Mouse (Mus musculus) adrenal gland, postnatal 10 days (tissue): ENCODE data around the gene Gtf3a. TPM values are rescaled to one million over a fixed set of nuclear protein-coding genes. Genes with fewer than 3 reads are reported as not detected.
"Not testable (repeated sequence)": the region's sequence is repeated elsewhere in the genome, so short reads cannot be mapped to it uniquely, and the experiment has no call there.

Experiments used
- DNase-seq: peaks from one replicate; pipeline ENCODE4 v3.0.0; 2021; ENCODE audit warnings: mixed read lengths
- long read RNA-seq, 2 experiments: library from polyadenylated mRNA; stranded (forward); transcript quantifications; one replicate each; pipeline ENCODE4 v2.0.0; 2021
- total RNA-seq, 2 experiments: library from RNA; stranded (reverse); gene quantifications; 2 replicates each; pipeline ENCODE4 v1.2.3; 2021

Gene Gtf3a
- 10 to 100 TPM; 34.8 to 39.8 TPM for total RNA-seq
- long read RNA-seq, experiment 1, transcript Gtf3a-204 (9 exons, 1,298 nt): major isoform, 62 of 78 reads
- long read RNA-seq, experiment 1, transcript Gtf3a-201 (8 exons, 1,426 nt): minor isoform, 5 of 78 reads
- long read RNA-seq, experiment 1, partial matches to known transcripts: 3 of 78 reads
- long read RNA-seq, experiment 1, other reads (novel, unspliced or antisense): 8 of 78 reads
- long read RNA-seq, experiment 2, transcript Gtf3a-204 (9 exons, 1,298 nt): major isoform, 41 of 55 reads
- long read RNA-seq, experiment 2, partial matches to known transcripts: 6 of 55 reads
- long read RNA-seq, experiment 2, other reads (novel, unspliced or antisense): 4 of 55 reads

GRCm38 (mm10) chr5:146948508-146949088 lies at the start of gene Gtf3a:
Gene Gtf3a, plus strand, starts transcription at chr5:146948657.
- DNase-seq: peak; percentile 88

GRCm38 (mm10) chr5:146900331-146900730 lies 48.1 kb upstream of the Gtf3a start:
- DNase-seq: no peak

- DNase-seq: no peak
Observed at GRCm38 (mm10) chr5:146901501-146901900, 47.0 kb upstream of the Gtf3a start.

DNA sequence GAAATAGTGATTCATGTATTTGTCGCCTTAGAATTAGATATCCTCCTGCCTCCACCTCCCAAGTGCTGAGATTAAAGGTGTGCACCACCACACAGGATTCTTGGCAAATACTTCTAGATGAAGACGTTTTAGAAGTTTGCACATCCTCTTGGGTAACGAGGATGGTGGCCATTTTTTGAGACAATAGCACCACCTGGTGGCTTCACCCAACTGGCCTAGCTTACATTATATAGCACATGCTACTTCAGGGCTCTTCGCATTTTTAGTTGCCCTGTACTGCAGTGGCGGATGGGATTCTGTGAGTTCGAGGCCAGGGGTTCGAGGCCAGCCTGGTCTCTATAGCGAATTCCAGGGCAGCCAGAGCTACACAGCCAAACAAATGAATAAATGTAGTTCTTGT lies 44.1 kb upstream of the Gtf3a start:
- peak; percentile 86 for DNase-seq

DNA sequence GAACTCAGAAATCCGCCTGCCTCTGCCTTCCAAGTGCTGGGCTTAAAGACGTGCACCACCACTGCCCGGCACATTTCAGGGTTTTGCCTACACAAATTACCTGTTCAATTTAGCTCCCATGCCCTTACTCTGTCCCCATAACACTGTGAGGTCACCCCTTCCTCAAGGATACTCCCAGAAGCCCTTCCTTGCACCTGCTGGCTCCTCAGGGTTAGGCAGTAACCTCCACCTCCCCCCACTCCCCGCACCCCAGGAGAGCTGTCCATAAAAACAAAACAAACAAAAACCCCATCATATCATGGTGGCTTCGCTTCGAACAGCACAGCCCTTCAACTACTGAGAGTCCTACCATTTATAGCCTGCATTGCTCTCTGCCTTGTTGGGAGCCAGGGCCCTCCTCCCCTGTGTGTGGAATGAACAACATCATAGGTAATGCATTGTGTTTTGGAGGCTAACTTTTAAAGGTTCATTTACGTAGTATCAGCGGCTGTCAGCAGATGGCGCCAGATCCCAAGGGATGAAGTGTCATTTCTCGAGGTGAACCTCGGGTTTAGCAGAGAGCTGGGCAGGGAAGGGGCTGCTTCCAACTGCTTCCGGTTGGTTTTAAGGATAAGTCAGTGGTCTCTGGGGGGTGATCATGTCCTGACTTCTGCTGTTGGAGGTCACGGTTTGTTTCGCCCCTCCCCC lies 42.8 kb upstream of the Gtf3a start:
- peak; percentile 88 for DNase-seq

- DNase-seq: no peak
Observed at GRCm38 (mm10) chr5:146907533-146907932, 40.9 kb upstream of the Gtf3a start.

GRCm38 (mm10) chr5:146908629-146909028 lies 39.8 kb upstream of the Gtf3a start:
- DNase-seq: no peak

GRCm38 (mm10) chr5:146912206-146912605 lies 36.3 kb upstream of the Gtf3a start:
- DNase-seq: no peak

GRCm38 (mm10) chr5:146913355-146913754 lies 35.1 kb upstream of the Gtf3a start:
- no peak for DNase-seq

GRCm38 (mm10) chr5:146914088-146914766 lies 34.2 kb upstream of the Gtf3a start:
- DNase-seq: peak; percentile 73

- no peak for DNase-seq
Observed at GRCm38 (mm10) chr5:146916273-146916672, 32.2 kb upstream of the Gtf3a start.

DNA sequence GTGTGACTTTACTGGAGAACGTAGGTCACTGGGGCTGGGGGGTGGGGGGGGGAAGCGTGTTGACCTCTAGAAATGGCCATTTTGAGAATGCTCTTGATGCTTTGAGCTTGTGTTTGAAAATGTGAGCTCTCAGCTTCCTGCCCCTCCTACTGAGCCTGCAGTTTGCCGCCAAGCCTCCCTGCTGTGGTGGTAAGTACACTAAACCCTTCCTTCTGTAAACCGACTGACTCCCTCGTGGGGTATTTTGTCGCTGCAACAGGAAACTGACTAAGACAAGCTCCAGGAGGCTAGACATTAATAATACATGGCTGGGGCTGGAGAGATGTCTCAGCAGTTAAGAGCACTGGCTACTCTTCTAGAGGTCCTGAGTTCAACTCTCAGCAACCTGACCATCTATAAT lies 31.7 kb upstream of the Gtf3a start:
- no peak for DNase-seq

- DNase-seq: not testable (repeated sequence)
Observed at GRCm38 (mm10) chr5:146917357-146917756, 31.1 kb upstream of the Gtf3a start.

- DNase-seq: no peak
Observed at GRCm38 (mm10) chr5:146919874-146920273, 28.6 kb upstream of the Gtf3a start.

DNA sequence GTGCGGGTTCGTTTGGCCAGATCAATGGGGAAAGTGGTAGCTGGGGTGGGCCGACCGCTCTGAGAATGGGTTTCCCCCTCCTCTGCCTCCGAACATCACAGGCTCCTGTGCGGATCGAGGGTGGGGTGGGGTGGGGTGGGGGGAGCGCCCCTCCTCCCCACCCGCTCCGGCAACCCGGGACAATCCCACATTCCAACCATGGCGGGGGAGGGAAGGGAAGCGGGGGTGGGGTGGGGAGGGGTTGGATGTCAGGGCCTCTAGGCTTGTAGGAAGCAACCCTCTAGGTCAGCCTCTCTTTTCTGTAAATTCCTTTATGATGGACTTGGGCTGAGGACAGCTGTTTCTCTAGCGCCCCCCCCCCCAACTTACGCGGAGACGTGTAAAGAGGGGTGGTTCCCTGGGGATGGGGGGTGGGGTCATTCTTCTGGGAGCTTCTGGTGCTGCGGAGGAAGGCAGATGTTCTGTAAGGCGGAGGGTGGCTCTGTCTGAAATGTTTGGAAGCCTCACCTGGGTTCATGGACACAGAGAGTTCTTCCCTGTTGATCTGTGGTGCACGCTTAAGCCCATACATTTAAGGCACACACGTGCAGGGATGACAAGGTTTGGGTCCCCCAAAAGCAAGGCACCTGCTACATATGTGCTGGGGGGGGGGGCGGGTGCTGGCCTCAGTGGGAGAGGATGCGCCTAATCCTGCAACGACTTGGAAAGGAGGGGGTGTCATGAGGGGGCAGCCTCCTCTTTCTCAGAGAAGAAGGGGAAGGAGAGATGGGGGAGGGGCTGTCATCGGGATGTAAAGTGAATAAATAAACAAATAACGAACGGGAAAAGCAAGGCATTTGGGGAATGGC lies 27.9 kb upstream of the Gtf3a start:
- DNase-seq: no peak

DNA sequence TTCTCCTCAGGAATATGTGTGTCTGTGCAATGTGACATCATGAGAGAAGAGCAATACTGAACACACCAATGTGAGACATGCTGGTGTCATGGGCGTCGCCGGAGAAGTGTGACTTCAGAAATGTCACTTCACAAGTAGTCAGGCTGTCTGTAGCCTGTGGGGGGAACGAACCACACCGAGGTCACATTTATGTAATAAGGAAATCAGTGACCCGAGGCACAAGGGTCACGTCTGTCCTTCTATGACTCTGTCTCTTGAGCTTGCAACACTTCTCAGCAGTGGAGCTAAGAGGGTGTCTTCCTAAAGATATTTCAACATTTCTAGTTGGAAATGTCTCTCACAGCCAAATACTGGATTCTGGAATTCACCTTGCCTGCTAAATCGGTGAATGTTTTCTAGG lies 27.2 kb upstream of the Gtf3a start:
- no peak for DNase-seq

GRCm38 (mm10) chr5:146923547-146923946 lies 24.9 kb upstream of the Gtf3a start:
- no peak for DNase-seq

DNA sequence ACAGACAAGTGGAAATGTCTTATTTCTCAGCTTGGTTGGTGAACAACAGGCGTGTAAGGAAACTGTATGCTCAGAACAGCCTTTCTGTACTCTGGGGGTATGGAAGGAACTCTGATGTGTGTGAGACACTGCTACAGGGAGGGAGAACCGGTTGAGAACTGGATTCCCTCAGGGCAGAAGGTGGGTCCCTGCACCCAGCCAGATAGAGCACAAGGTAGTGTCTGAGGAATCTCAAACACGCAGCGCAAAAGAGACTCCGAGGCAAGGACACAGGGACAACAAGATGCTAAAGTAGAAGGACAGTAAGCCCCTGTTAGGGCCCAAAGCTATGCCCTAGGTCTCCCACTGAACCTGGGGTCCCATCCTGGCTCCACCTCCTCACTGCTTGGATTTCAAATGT lies 21.8 kb upstream of the Gtf3a start:
- DNase-seq: no peak

- DNase-seq: no peak
Observed at GRCm38 (mm10) chr5:146931422-146931821, 17.0 kb upstream of the Gtf3a start.

DNA sequence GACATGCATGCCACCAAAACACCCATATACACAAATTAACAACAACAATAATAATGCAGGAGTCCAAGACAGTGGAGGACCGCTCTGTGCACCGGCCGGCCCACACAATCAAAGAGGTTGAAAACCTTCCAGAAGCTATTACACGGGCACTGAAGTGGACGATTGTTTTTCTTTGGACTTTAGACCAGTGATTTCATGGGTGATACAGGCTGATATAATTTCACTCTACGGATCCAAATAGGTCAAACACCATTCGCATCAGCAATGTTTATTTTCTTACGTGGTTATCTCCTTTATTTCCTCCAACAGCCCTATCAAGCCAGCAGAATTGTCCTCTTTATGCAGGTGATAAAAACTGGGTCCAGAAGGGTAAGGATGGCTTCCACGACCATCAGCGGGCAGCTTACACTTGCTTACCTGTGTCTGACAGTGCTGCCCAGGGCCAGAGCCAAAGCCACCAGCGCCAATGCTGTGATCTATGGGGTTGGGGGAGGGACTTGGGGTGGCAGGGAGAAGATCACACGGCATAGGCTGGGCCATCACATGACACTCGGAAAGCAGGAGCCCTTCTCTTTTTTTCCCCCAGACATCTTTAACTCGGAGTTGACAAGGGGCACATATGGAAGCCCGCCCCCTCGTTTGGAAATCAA lies 16.4 kb upstream of the Gtf3a start:
- DNase-seq: no peak

DNA sequence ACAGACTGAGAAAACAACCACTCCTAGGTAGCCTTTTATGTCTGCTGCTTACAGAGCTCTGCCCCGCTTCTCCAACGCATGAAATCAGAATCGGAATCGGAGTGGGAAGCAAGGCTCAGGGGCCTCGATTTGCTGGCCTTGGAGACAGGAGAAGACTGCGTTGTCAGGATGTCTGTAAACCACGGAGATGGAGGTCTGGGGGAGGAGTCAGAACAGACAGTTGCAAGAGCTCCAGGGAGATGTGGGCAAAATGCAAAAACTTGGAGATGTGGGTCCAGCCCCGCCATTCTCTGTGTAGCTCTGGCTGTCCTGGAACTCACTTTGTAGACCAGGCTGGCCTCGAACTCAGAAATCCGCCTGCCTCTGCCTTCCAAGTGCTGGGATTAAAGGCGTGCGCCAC lies 15.0 kb upstream of the Gtf3a start:
- DNase-seq: no peak
